Mouse (Mus musculus) heart, adult 2 months (tissue): ENCODE measurements around the gene Myo1h.

Source experiments
- CTCF ChIP-seq: fragments of 200-600 bp; IDR thresholded peaks from 2 replicates; pipeline ENCODE4 v1.8.1; 2022; ENCODE audit warnings: antibody characterized with exemption, mild to moderate bottlenecking, moderate library complexity
- POLR2A ChIP-seq: fragments of 200-500 bp; IDR thresholded peaks from 2 replicates; pipeline ENCODE4 v1.6.1; 2011; ENCODE audit warnings: mild to moderate bottlenecking, low read depth, low read length, control low read depth; ENCODE audit not compliant: insufficient read depth

GRCm38 (mm10) chr5:114373174-114373573, 84.2 kb downstream of the Myo1h start:
- TF ChIP-seq POLR2A (no peak), CTCF (no peak)
